Mouse (Mus musculus) frontal cortex, postnatal 10 days (tissue): ENCODE measurements at regions not wholly inside any gene's neighbourhood (a gene's known extent, or its start where the extent isn't known, plus 50 kb on each side); places are given as distances from the start of the nearest gene placed in this dataset.
A peak's percentile ranks its signal among the peaks of the same experiment; 100 is the strongest.
"Not testable (repeated sequence)": the region's sequence is repeated elsewhere in the genome, so short reads cannot be mapped to it uniquely, and the experiment has no call there.

Experiments
- DNase-seq, 2 experiments: peaks; one replicate each; pipeline ENCODE4 v3.0.0; 2022; ENCODE audit warnings: low spot score in 2 of 2, mixed read lengths in 1 of 2

DNA sequence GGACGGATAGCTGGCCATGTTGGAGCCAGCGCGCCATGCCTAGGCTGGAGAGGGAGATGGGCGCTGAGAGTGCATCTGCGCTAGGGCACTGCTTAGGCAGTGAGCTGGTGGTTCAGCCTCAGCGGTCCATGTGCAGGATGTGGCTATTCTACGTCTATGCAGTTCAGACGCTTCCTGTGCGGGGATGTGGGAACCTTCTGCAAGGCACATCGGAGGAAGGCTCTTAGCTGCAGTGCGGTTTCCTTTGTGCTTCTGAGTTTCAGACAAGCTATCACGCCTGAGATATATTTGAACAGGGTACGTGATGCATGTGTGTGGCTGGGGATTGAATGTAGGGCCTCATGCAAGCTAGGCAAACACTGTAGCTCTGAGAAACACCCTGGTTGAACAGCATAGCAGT is 54.4 kb upstream of the Lrpprc start:
- DNase-seq = no peak

DNA sequence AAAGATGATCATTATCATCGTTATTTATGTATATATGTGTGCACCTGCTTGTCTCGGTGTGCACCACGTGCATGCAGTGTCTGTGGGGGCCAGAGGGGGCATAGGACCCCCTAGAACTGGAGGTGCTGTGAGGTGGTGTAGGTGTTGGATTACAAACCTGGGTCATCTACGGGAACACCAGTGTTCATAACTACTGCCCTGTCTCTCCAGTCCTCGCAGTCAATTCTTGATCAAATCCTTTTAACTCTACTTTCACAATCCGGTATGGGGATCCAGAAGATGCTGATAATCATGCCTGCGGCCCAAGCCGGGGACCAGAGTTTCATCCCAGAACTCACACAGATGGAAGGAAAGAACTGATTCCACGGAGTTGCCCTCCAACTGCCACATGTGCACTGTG is 55.6 kb upstream of the Lrpprc start:
- no peak for DNase-seq

DNA sequence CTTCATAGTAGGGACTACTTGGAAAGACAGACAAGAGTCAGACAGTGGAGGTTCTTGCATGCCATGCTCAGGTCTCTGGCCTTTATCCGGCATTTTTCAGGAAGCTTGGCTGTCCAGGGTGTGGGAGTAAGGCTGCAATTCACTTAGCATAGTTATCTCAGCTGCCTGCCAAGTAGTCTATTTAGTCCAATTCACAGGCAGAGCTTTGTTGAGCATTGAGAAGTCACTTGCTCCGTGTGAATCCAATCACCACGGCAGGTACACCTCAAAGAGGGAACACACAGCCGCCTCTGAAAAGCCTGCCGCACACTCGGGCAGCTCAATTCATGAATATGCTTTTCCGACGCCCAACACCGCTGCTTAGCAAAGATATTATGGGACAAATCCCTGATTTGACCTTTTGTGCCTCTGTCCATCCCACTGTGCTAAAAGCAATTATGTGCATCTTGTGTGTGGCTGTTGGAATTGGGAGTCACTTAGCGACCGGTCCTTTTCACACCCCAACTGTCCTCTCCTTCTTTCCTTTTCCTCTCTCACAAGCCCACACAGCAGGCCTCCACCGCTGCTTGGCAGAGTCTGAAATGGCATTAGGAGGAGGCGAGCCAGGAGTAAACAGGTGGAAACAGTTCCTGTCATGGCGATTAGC is 57.9 kb upstream of the Lrpprc start:
- DNase-seq = no peak

DNA sequence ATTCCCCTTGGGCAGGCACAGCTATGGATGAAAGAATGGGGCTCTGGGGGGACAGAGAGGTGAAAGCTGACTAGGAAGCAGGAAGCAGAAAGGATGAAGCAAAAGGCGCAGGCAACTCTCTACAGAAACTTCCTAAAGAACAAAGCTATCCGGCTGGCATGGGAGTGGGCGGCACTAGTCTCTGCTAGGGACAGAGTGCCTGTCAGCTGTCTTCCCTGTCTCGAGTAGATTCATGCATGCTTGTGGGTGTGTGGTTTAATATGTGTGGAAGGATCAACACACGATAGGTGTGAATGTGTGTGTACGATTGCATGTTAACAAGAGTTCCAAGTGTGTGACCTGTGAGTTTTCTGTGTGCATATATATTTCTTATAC is 58.4 kb upstream of the Lrpprc start:
- no peak for DNase-seq

DNA sequence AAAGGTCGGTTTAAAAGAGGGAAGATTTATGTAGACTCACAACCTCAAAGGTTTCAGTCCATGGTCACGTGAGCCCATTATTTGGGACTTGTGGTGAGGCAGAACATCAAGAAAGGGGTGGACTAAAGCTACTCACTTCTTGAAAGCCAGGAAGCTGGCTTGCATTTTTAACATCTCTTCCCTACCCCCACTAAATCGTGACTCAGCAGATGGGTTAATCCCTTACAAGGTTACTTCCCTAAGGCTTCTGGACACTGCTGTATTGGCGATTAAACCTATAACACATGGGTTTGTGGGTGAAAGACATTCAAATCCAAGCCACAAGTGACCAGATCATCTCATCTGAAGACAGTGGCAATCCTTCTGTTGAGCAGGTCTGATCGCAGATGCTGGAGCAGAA is 59.9 kb upstream of the Lrpprc start:
- no peak for DNase-seq

DNA sequence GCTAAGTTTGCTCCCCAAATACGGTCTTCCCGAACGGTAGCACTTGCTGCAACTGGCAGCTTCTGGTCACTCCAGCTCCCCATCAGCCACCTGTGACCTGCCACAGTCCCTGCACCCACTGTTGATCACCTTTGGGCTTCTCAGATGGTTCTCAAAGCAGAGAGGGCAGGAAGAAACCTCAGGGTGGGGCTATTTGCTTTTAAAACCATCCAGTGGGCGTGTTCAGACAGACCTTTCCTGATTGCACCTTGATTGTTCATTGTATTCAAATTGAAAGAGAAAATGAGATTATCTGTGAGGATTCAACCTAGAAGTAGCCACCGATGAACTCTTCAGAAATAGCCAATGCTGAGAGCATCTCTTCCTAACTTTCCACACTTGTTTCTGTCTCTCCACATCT is 60.3 kb upstream of the Lrpprc start:
- no peak for DNase-seq

DNA sequence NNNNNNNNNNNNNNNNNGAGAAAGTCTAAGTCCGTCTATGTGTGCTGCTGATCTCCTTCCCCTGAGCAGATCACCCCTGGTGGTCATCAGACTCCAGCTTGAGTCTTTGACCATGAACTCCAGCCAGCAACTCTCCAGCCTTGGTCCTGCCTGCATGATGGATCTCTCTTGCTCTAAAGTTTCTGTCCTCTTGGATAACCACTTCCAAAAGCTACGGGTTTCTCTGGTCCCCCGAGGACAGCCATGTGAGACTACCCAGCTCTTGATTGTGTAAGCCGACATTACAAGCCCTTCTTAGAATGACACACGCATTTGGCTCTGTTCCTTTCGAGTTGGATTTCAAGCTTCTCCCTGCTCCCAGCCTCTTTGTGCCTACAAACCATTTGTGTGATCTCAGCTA is 66.4 kb upstream of the Lrpprc start:
- no peak for DNase-seq

DNA sequence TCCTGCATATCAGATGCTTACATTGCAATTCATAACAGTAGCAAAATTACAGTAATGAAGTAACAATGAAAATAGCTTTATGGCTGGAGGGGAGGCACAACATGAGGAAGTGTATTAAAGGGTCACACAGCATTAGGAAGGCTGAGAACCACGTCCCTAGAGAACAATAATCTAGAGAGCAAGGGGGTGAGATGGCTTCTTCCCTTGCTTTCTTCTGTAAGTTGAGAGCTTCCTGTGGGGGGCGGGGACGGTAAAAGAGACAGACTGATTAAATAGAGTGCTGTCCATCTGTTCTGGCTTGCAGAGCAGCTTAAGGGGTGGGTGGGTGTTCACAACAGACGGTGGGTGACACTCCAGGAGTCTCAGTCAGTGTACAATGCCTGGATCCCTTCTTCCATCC is 68.2 kb upstream of the Lrpprc start:
- DNase-seq = no peak

DNA sequence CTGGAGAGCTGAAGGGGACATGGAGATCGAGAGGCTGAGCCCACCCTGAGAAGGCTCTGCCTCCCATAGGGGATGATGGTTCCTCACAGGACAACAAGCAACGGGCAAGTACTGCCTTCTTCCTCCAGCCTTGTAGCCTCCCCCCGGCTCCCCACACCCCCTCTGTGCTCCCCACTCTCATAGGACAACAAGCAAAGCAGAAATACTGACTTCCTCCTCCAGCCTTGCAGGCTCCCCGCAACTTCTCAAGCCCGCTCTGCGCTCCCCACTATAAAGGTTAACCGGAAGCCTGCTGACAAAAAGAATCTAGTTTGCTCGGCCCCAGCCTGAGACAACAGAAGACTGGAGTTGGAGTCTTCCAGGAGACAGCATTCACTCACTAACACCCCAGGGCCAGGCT is 69.3 kb upstream of the Lrpprc start:
- DNase-seq = no peak

DNA sequence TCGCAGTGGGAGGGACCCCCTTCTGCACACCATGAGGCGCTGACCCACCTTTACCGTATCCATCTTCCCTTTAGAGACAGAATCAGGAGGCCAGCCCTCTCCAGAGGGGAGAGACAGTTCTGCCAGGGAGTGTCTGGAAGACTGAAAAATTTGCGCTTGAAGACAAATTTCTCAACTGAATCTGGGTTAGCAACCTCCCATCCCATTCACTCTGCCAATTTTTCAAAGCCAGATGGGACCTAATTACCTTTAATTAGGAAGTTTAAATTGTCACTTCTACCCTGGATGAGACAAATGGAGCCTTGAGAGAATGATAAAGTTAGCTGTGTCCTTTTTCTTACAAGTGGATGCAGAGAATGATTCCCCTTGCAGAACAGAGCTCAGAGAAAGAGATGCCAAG is 70.2 kb upstream of the Lrpprc start:
- no peak for DNase-seq

DNA sequence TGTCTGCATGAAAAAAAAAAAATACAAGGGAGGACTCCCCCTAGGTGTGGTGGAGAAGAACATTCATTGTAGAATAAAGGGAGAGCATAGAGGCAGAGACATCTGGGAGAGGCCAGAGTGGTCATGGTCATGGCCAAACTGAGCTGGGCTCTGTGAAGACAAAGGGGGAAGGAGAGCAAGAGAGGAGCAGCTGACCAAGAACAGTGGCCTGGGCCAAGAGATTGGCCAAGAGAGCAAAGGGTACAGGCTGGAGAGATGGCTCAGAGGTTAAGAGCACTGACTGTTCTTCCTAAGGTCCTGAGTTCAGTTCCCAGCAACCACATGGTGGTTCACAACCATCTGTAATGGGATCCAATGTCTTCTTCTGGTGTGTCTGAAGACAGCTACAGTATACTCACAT is 73.6 kb upstream of the Lrpprc start:
- DNase-seq = not testable (repeated sequence)

DNA sequence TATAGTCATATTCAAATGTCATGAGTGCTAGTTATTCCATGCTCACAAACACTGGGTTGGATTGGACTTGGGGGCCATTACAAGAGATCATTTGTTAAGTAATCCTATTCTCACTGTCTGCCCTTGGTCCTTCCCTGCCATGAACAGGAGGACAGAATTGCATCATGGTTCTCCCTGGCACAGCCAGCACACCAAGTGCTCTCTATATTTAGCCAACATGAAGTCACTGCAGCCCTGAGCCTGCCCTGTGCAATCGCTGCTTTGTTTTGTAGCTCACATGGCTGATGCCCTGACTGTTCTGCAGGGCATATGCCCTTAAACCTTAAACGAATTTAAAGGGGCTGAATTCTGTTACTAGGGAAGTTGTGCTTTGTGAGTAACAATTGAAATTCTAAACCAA is 74.6 kb upstream of the Lrpprc start:
- DNase-seq = no peak

DNA sequence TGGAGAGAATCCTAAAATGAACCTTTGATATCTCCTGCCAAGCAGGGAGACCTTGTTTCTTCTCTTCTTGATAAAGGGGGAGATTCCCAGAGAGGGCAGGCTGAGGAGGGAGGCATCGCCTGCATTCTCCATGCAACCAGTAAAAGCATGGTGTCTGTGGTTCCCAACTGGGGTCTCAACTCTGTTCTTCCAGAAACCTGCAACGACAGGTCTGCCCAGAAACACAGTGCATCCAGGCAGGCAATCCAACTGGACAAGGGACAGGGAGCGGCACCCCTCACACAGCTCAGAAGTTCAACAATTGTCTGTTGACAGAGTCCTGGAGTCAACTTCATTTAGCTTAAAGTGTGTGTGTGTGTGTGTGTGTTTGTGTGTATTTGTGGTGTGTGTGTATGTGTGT is 75.0 kb upstream of the Lrpprc start:
- DNase-seq = no peak

DNA sequence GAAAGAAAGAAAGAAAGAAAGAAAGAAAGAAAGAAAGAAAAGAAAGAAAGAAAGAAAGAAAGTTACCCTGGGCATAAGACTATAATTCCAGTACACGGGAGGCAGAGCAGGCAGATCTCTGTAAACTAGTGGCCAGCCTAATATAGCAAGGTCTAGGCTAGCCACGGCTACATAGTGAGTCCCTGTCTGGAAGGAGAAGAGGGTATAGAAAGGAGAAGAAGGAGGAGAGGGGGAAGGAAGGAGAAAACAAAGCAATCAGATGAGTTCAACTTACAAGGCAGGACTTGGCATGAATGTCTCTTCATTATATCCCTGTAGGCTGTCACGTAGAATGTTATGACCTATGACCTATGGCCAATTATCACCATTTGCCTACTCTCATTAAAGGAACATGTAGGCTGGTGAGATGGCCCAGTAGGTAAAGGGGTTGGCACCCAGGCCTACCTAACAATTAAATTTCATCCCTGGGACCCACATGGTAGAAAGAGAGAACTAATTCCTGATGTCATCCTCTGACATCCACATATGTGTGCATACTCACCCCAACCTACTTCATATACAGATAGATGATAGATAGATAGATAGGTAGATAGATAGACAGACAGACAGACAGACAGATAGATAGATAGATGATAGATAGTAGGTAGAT is 78.6 kb upstream of the Lrpprc start:
- DNase-seq = no peak

DNA sequence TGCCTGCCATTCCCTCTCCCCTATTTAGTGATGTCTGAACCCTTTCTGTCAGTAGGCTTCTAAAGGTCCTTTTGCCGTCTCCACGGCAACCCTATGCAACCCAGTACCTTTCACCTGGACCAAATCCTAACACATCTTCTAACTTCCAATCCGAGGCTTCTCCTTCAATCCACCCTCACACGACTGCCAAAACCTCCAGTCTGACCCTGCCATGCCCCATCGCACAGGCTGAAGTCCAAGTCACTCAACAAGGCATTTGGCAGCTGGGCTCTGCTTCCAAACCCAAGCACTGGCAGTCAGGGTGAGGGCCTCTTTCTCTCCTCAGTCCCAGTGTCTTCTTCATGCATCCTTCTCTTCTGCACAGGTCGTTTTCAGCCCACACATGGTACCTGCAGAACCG is 83.0 kb upstream of the Lrpprc start:
- DNase-seq = no peak

DNA sequence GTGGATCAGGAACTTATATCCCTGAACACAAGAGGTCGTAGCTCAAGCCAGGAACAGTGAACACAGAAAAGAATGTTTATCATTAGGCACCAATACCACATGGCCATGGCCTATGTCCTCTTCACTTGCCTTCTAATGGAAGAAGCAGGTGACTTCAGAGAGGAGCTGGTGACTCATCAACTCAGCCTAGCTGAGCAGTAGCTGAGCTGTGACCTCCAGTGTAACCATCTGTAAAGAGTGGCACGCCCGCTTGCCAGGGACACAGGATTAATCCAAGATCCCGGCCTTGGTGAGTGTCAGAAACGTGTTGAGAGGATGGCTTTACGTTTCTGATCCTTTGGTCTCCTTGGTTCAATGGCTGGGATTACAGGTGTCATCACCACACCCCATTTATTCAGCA is 82.0 kb upstream of the Ppm1b start:
- no peak for DNase-seq

DNA sequence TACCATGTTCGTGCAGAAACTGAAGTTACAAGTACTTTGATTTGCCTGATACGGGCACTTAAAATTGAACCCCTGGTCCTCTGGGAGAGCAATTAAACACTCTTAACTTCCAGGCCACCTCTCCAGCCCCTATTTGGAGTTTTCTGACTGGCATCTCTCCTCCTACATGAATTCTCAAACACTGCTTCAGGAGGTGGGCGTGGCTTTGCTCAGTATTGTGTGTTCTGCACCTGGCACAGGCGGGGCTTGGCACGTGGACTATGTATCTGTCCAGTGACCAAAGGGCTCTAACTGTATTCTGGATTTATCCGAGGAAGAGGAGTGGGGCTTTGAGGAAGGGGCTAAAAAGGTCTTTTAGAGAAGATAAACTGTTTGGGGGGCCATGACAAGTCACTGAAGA is 81.5 kb upstream of the Ppm1b start:
- no peak for DNase-seq

DNA sequence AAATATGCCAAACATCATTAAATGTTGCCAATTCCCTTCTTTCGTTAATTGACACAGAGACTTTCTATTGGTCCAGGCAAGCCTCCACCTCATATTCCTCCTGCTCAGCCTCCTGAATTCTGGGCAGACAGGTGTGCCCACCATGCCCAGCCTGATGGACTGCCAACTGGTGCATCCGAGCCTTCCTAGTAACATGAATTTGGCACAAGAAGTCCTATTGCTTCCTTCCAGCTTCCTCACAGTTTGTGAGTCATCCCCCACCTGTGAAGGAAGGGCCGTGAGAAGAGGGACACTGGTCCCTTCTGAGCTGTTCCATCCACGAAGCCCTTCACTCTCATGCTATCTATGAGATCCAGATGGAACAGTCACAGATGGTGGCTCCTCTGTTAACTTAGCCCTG is 80.5 kb upstream of the Ppm1b start:
- DNase-seq = no peak

DNA sequence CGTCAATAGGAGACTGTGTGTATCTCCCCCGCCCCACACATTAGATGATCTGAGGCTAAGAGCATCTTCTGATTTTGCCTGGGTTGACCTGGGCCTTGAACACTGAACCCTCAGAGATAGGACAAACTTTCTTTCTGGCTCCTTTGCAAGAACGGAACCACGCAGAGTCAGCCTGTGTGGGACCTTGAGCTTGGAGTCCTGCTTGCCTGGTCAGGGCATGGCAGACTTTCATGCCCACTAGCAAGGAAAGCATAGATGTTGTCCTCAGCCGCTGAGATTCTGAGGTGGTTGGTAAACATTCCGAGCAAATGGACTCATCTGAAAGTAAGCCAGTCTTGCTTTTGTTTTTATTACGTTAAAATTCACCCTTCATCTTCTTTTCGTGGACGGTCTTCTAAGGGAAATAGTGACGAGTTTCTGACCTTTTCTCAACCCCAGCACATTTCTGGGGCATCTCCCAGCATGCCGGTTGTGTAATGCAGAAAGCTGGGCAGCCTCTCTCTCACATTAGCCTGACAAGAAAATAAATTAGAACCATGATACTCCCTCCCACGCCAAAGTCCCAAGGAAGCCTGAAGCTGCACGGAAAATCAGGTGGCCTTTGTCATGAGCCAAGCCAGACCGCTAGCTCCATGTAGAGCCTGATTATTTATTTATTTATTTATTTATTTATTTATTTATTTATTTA is 79.2 kb upstream of the Ppm1b start:
- DNase-seq = peak in 1 of 2 experiments; percentile 20

DNA sequence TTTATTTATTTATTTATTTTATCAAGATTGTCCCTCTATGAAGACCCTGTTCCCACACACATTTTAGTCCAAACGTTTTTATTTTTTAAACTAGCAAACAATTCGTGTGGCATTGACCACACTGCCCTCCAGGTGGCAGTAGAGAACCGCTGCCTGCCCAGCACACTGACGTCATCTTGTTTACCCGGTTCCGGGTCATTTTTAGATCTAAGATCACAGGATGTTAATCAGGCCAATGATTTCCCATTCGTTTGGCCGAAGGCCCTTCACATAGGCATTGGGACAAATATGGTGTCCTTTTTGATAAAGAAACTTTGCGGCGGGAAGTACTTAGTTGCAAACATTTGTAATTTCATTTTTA is 78.7 kb upstream of the Ppm1b start:
- peak in 1 of 2 experiments; percentile 57 for DNase-seq

DNA sequence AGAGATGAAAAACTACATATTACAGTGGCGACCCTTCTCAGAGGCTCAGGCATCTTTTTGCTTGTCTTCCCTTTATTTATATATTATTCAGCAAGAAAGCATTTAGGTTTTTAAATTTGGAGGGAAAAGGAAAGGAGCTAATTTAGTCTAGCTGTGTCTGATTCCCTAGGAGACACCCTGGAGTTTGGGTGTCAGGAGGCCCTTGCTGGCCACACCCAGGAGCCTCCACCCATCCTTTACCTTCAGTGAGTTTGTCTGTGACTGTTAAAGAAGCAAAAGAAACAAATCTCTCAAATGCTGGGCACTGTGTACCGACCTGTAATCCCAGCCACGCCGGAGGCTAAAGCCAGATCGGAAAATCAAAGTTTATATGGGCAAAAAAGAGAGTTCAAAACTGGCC is 78.2 kb upstream of the Ppm1b start:
- no peak for DNase-seq

DNA sequence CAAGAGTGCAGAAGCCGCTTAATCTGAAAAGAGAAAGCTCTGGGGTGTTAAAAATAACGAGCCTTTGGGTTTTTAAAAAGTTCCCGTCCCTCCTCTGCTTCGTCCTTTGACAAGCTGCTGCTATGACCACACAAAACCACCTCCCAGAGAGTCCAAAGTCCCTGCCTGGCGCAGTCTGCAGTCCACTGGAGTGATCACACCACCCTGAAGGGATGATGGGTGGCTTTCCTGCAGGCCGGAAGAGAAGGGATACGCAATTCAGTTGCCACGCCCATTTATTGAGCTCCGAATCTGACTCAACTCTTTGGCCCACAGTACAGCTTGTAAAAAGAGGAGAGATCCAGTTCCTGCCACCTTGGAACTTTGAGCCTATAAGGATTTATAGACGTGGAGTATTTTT is 77.4 kb upstream of the Ppm1b start:
- no peak for DNase-seq

DNA sequence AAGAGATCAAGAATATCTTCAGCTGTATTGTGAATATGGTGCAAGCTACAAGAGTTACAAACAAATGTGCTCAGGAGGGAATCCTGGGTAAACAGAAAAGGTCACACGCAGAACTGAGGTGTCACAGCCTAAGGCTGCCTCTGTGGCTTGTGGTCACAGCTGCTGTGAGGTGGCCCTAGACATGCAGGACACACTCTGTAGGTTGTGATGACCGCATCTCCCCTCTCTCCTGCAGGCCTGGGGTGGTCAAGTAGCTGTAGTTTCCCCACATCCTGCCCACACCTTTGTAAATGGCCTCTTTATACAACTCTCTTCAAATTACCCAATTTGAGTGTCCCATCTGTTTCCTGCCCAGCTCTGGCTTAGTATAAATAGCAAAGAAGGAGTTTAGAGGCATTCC is 75.6 kb upstream of the Ppm1b start:
- no peak for DNase-seq

DNA sequence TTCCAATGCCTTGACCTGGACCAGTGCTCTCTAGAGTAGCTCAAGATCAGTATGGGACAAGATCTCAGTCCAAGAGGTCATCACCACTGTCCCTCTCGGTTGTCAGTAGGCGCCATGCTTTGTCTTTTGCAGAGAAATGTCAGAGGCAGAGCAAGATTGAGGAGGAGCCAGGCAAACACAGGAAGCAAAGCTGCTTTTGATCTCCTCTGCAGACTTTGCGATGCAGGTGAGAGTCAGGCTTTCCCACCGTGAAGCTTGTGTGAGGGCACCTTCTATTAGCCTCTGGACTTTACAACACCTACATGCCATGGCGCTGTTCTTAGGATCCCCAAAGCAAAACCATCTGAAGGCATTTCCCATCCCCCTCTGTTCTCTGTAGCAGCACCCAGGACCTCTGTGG is 68.0 kb upstream of the Ppm1b start:
- no peak for DNase-seq
